Mouse (Mus musculus): ENCODE results near the gene Pecam1.
"Not testable (repeated sequence)": the region's sequence is repeated elsewhere in the genome, so short reads cannot be mapped to it uniquely, and the experiment has no call there.

Gene Pecam1

DNA sequence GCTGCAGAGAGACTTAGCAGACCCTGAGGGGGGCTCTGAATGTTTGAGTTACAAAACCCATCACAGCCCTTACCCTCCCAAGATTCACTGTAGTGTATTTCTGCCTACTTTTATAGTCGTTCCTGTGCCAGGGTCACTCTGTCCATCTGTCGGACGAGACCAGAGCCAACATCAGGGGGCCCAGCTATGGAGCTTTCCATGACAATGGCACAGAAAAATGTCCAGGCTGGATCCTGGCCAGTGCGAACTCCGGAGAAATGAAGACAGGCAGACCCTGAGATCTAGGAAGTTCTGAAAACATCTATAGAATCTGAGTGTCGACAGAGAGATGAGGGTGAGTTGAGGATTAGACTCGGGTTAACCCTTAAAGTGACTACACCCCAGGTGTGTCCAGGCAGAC lies 82.1 kb downstream of the Pecam1 start:
- no peak for DNase-seq (ENCODE audit: low spot score in 2 of 2)

DNA sequence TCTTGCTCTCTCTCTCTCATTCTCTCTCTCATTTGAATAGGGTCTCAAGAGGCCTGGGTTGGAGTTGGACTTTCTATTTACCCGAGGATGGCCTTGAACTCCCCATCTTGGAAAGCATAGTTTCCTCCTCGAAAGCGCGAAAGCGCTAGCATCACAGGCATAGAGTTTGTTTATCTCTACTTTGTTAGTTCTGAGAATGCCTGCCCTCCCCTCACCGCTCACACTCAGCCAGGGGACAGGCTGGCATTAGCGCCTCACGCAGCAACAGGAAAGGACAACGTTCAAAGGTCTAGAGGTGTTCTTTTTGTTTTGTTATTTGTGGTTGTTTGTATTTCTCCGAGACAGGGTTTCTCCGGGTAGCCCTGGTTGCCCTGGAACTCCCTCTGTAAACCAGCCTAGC lies 82.6 kb downstream of the Pecam1 start:
- no peak for DNase-seq (ENCODE audit: low spot score in 2 of 2)

DNA sequence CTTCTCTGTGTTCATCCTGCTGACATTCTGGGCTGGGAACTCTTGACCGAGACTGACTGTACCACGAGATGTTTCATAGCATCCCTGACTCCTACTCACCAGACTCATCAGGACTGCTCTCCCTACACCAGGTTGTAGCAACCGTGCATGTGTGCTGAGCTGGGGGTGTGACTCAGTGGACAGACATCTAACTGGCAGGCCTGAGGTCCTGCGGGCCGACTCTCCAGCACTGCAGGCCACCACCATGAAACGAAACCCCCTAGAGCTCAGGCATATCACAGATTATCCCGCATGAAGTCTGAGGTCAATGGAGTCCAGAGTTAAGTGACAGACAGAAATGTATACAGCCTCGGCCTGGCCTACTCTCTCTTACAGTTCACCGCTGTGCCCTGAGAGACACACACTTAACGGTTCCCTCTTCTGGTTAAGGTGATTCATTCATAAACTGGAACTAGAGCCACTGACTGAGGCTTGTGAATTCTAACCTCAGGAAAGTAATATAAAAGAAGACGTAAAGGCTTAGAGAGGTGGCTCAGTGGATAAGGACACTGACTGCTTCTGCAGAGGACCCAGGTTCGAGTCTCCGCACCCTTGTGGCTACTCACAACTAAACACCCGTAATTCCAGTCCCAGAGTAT lies 83.8 kb downstream of the Pecam1 start:
- no peak for DNase-seq (ENCODE audit: low spot score in 2 of 2)

DNA sequence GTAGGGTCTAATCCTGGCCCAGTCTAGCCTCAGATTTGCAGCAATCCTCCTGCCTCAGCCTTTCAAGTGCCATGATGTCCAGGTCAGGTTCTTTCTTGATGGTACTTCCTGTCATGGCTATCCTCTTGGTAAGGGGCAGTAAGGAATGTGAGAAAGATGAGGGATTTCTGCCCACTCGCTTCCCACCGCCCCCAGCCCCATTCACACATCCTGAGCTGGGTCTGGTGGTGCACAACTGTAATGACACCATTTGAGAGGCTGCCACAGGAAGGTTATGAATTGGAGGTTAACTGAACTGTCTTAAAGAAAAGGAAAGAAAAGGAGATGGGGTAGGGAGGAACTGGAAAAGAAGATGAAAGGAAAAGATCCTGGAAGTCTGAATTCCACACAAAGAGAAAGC lies 84.6 kb downstream of the Pecam1 start:
- no peak for DNase-seq (ENCODE audit: low spot score in 2 of 2)

DNA sequence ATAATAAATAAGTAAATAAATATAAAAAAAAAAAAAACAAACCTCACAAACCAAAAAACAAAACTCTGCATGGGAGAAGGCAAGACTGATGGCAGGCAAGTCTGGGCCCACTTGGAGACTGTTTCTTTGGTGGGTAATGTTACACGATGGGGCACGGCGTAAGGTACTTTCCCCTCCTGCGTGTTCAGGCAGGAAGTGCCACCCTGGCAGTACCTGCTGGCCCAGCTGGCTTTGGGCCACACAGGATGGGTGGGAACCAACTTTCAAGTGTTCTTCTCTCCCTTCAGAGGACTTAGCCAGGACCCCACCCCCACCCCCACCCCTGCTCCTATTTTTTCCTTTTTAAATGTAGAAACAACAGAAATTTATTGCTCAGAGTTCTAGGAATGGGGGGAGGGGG lies 85.1 kb downstream of the Pecam1 start:
- DNase-seq (ENCODE audit: low spot score in 2 of 2): peak in 1 of 2 experiments; percentile 66

DNA sequence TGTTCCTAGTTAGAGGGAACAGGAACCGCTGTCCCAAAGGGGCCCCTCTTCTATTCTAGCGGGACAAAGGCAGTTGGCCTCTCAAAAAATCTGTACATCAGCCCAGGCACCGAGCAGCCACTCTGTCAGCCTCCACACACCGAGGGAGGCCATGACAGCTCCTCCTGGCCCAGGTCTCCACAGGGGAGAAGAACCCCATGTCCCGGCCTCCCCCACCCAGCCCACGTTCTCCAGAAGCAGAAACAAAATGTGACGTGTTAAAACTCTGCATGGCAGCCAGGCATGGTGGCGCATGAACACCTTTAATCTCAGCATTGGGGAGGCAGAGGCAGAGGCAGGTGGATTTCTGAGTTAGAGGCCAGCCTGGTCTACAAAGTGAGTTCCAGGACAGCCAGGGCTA lies 85.7 kb downstream of the Pecam1 start:
- no peak for DNase-seq (ENCODE audit: low spot score in 2 of 2)

DNA sequence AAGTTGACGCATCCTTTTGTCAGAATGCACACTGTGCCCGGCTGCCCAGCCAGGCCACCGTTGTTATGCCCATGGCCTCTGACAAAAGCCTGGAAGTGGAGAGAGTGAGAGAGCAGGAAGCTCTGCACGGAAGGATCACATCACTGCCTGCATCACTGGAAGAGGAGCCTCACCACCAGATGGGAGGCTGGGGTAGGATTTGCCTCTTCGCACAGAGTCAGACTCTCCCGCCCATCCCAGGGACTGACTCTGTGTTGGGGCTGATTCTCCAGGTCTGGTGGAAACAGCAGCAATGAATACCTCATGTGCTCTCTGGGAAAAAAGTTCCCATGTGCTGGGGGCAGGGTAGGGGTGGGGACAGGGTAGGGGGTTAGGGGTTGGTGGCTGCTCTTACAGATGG lies 86.6 kb downstream of the Pecam1 start:
- DNase-seq (ENCODE audit: low spot score in 2 of 2): no peak

DNA sequence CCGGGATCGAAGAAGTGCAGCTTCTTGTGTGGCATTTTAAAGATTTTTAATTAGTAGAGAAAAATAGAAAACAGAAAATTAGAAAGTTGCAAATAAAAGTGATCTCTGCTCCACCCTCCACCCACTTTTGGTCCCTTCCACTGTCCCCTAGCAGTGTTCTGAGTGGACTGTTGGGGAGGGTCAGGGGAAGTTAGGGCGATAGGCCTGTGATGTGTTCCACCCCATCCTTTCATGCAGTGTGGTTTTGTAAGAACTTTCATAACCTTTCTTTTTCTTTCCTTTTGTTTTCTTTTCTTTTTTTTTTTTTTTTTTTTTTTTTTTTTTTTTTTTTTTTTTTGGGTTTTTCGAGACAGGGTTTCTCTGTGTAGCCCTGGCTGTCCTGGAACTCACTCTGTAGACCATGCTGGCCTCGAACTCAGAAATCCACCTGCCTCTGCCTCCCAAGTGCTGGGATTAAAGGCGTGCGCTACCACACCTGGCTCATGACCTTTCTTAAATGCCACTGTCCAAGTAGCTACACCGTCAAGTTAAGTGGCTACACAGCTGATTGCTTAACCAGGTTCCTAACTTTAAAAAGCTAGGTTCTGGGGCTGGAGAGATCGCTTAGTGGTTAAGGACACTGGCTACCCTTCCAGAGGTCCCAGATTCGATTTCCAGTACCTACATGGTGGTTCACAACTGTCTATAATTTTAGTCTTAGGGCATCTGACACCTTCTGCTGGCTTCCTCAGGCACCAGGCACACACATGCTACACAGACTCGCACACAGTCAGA lies 87.6 kb downstream of the Pecam1 start:
- no peak for DNase-seq (ENCODE audit: low spot score in 2 of 2)

DNA sequence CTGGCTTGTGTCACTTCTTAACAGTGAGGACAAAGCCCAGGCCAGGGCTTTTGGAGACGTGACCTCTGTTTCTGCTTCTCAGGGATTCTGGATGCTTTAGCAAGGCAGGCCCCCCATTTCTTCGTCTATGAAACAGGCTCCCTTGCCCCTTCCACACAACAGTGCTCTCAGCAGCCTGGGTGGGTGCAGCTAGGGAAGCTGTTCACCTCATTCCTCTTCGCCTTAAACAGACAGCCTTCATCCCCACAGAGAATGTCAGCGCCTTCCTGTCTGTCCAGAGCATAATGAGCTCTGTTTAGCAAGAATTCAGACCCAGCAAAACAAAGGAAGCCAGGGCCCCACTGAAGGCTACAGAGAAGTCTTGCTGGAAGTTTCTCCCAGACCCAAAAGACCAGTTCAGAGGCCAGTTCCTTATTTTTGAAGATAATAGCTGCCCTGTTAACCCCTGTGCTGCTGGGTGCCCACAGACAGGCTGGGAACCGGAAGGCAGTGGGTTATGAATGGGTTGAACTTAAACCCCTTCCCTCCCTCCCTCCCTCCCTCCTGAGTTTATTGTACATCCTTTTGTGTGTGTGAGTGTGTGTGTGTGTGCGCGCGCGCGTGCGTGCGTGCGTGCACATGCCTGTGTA lies 89.9 kb downstream of the Pecam1 start:
- DNase-seq (ENCODE audit: low spot score in 2 of 2): peak; percentile 27 to 62

DNA sequence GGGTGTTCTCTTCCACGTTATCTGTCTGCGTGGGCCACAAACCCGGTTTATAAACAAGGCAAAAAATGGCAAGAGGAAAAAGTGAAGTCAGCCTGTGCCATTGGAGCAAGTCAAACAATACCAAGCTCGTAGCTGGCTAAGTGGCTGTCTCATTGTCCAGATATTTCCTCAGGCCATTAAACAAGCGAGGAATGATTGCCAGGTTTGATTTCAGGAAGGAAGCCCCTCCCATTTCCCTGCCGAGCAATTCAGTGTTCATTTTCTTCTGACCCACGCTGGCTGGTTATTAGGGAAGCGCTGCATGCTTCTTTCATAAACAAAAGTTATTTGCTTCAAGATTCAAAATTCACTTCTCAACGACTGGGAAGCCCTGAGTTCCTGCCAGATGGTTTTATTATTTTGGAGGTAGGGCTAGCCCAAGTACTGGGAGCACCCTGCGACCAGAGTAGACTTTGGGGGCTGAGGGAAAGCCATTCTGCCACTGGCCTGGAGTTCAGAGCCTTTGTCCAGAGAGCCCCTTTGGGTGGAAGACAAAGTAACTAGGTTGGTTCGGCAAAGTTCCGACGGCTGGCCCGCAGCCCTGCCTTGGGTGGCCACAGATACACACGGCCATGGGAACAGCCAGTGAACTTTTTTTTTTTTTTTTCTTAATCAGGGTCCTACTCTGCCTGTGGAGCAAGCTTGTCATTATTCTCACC lies 90.7 kb downstream of the Pecam1 start:
- DNase-seq (ENCODE audit: low spot score in 2 of 2): no peak

DNA sequence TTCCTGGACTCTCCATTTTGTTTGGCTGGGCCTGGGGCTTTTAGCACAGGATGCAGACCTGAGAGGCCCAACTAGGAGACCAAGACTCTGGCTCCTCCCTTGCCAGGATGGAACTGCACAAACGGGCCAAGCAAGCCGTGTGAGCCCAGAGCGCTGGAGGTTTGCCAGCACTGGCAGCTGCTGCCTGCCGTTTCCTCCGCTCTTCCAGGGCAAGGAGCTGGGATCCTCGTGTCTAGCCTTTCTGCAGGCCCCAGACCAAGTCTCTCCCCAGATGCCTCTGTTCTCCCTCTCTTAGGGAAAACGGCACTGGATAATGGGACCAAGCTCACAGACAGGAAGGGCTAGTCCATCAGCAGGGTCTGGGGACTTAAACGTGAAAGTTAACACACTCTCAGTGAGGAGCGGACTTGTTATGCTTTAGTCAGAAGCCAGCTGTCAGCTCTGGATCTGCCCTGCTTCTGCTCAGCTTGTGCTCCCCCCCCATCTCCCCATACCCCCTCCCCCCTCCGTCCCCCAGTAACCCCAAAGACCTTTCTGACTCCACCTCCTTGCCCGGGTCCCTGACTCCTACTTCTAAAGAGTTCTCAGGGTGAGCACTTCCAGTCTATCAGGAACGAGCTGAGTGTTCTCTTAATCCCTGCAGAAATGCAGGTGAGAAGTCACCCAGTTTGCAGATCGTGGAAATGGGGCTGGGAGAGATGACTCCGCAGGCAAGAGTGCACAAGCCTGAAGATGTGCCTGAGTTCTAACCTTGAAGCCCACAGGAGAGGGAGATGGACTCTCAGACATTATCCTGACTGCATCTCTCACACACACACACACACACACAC lies 92.2 kb downstream of the Pecam1 start:
- DNase-seq (ENCODE audit: low spot score in 2 of 2): peak in 1 of 2 experiments; percentile 37

DNA sequence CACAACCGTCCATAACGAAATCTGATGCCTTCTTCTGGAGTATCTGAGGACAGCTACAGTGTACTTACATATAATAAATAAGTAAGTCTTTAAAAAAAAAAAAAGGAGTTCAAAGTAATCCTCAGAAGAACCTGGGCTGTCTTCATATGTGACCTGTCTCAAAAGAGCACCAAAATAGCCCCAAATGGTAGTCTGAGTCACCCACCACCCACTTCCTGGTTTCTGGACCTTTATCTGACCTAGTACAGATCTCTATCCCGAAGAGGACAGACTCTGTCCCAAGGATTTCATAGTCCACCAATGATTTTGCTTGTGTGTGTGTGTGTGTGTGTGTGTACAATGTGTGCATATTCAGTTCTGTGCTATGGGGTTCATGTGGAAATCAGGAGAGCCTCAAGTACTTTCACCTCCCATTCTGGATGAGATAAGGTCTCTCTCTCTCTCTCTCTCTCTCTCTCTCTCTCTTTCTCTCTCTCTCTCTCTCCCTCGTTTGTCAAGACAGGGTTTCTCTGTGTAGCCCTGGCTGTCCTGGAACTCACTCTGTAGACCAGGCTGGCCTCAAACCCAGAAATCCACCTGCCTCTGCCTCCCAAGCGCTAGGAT lies 93.4 kb downstream of the Pecam1 start:
- DNase-seq (ENCODE audit: low spot score in 2 of 2): not testable (repeated sequence)

DNA sequence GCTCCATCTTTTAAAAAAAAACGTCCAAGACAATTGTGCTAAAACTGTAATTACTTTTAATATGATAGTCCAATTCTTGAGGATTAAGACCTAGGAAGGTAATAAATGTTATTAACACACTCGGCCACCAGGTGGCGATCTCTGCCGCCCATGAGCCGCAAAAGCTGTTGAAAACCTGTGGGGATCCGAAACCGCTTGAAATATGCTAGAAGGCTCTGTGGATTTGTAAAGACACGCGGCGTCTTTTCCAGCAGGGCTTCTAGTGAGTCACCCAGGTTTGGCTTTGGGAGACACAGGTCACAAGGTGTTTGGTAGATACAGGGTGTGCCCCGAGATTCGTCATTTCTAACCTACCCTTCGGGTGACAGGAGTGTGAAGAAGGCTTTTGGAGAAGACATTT lies 102.1 kb downstream of the Pecam1 start:
- DNase-seq (ENCODE audit: low spot score in 2 of 2): peak; percentile 62 to 84

DNA sequence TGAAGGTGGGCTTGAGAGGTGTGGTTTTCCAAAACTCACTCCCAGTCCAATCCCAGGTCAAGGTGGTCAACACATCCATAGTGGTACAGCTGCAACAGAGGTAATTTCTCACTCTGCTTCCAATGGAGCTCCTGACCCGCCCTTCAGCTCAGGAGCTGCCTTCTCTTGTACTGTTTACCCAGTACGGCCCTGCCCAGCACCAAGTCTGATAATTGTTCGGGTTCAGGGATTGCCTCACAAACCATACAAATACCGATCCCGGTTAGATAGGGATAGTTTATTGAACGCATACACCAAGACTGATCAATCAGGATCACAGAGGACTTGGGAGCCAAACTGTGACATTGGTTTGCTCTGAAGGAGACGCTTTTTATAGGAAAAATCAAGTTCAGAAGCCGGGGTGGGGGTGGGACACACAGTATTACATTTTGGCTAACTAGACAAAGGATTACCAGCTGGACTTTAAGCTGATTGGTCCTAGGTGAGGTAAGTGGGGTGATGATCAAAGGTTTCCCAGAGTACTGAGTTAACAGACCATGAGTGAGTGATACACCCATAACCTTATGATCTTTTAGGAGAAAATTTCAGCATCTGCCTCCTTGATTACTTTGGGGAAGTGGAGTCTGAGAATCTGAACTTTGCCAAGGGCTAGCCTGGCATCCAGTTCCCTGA lies 107.3 kb downstream of the Pecam1 start:
- DNase-seq (ENCODE audit: low spot score in 2 of 2): no peak

DNA sequence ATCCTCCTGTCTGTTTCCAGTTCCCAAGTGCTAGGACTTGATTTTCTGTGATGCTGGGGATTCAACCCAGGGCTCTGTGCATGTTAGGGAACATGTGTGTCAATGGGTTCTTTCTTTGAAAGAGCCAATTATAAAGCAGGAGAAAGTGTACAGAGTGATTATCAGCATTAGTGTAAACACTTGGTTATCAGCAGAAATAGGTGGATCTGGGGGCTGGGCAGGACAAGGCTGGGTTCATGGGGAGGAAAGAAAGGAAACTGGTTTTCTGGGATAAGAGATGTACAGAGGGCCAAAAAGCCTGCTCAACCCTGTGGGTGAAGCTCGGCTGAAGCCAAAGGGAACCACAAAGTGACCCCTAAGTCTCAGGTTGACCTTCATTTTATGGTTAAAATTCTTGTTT lies 108.8 kb downstream of the Pecam1 start:
- DNase-seq (ENCODE audit: low spot score in 2 of 2): no peak

DNA sequence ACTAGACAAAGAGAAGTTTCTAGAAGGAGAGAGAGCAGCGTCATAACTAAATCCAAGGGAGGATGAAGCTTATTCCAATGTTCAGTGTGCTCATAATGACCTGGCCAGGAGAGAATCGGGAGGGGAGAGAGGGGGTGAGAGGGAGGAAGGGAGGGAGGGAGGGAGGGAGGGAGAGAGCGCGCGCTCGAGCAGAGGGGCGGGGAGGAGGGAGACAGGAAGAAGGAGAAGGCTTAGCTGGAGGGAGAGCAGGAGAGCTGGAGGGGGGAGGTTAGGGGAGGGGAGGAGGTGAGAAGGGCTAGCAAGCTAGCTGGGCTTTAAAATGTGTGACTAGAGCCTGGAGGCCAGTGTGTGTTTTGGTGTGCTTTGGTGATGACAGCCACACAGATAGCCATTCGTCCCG lies 110.4 kb downstream of the Pecam1 start:
- no peak for DNase-seq (ENCODE audit: low spot score in 2 of 2)

DNA sequence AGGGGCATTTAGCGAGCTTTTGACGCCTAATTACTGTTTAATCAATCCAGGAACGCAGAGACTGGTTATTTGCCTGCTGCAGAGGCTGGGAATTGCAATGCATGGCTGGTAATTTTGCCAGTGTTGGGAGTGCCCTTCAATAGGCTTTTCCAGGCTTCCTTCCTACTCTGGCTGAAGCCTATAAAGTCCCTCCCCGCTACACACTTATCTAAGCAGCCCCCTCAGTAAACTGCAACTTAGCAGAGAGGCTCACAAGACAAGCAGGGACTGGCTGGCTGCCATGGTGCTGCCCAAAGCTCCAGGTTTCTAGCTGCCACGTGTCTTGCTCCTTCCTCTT lies 111.1 kb downstream of the Pecam1 start:
- DNase-seq (ENCODE audit: low spot score in 2 of 2): no peak

DNA sequence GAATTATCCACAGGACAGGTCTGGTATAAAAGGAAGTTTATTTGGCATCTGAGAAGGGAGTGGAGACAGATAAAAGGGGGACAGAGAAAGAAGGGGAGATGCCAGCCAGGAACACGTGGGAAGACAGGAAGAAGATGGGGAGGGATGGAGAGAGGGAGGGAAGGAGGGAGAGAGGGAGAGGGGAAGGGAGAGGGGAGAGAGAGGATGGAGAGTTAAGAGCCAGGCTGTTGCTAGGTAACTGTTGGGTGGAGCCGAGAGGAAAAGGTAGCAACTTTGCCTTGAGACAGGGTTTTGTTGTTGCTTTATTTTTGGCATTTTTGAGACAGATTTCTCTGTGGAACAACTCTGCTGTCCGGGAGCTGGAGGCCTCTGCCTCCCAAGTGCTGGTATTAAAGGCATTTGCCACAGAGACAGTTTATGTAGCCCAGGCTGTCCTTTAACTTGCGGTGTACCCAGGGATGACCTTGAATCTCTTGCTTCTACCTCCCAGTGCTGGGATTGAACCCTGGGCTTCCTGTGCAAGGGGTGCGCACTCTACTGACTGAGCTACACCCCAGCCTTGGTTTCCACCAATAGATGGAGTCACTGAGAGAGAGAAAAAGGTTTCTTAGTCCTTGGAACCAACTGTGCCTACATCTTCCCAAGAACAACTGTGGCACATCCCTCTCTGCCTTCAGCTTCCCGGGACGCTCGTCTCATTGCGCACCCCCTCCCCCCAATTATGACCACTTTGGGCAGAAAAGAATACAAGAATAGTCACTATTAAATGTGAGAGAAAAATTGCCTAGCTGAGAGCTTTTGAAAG lies 111.7 kb downstream of the Pecam1 start:
- DNase-seq (ENCODE audit: low spot score in 2 of 2): no peak

DNA sequence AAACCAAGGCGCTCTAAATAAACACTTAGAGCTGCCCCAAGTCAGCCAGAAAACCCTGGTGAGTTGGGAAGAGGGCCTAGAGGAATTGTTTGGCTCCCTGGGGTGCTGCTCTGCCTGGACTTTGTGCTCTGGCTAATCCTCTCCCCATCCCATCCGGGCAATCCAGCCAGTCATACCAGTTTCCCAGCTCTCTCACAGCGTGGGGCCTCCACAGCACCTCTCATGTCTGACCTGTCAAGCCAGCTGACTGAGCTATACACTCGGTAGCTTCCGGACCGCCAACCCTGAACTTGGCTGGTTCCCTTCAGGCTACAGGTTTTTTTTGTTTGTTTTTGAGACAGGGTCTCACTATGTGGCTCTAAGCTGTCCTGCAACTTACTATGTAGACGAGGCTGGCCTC lies 112.7 kb downstream of the Pecam1 start:
- no peak for DNase-seq (ENCODE audit: low spot score in 2 of 2)

DNA sequence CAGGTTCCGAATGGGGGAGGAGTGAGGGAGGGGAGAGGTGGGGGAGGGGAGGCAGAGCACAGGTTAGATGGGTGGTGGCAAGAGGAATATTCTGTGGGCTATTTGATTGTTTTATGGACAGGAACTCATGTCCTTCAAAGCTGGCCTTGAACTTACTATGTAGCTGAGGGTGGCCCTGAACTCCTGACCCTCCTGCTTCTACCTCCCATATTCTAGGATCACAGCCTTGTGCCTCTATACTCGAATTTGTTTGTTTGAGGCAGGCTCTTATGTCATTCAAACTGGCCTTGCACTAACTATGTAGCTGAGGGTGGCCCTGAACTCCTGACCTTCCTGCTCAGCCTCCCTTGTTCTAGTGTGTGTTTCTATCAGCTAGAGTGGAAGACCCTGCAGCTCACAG lies 114.5 kb downstream of the Pecam1 start:
- no peak for DNase-seq (ENCODE audit: low spot score in 2 of 2)
